Mouse (Mus musculus) embryonic facial prominence, embryonic 11.5 days (tissue): Measurements from ENCODE around the gene Sbno1. TPM values are rescaled to one million over a fixed set of nuclear protein-coding genes. Genes with fewer than 3 reads are reported as not detected.
A peak's percentile ranks its signal among the peaks of the same experiment; 100 is the strongest.

ENCODE experiments used
- ATAC-seq: fragments of 200-750 bp; cut with Nextera tagmentation; replicated peaks from 2 replicates; pipeline ENCODE4 v1.8.0; 2017; ENCODE audit warnings: low read depth; ENCODE audit not compliant: insufficient number of reproducible peaks, low FRiP score, low TSS enrichment
- DNase-seq: peaks from one replicate; pipeline ENCODE4 v3.0.0-alpha.2; 2015; ENCODE audit warnings: low spot score
- H3K27ac ChIP-seq: fragments of 300-500 bp; sonication (generic); replicated peaks from 2 replicates; pipeline ENCODE4 v1.5.1; 2014; ENCODE audit warnings: mild to moderate bottlenecking, low read depth, low read length, control low read depth
- H3K27me3 ChIP-seq: fragments of 300-500 bp; sonication (generic); 2 replicates; pipeline ENCODE4 v1.6.1; 2014; ENCODE audit warnings: mild to moderate bottlenecking, low read length, moderate library complexity, mixed read lengths; ENCODE audit not compliant: control insufficient read depth, insufficient read depth
- H3K36me3 ChIP-seq: fragments of 300-500 bp; sonication (generic); replicated peaks from 2 replicates; pipeline ENCODE4 v1.6.1; 2014; ENCODE audit warnings: low read depth, mild to moderate bottlenecking, low read length, moderate library complexity, mixed read lengths; ENCODE audit not compliant: control insufficient read depth, insufficient read depth
- H3K4me1 ChIP-seq: fragments of 300-500 bp; sonication (generic); 2 replicates; pipeline ENCODE4 v1.6.1; 2014; ENCODE audit warnings: low read length, mixed read lengths; ENCODE audit not compliant: control insufficient read depth, insufficient read depth
- H3K4me2 ChIP-seq: fragments of 300-500 bp; sonication (generic); 2 replicates; pipeline ENCODE4 v1.6.1; 2014; ENCODE audit warnings: low read depth, mild to moderate bottlenecking, control low read depth, low read length, moderate library complexity
- H3K4me3 ChIP-seq: fragments of 300-500 bp; sonication (generic); 2 replicates; pipeline ENCODE4 v1.5.1; 2014; ENCODE audit warnings: low read depth, low read length, control low read depth
- H3K9ac ChIP-seq: fragments of 300-500 bp; sonication (generic); replicated peaks from 2 replicates; pipeline ENCODE4 v1.6.1; 2014; ENCODE audit warnings: mild to moderate bottlenecking, control low read depth, low read length
- H3K9me3 ChIP-seq: fragments of 300-500 bp; sonication (generic); replicated peaks from 2 replicates; pipeline ENCODE4 v1.6.1; 2016; ENCODE audit warnings: mild to moderate bottlenecking, low read length, inconsistent platforms, mixed read lengths; ENCODE audit not compliant: control insufficient read depth
- WGBS: fragments of 180-500 bp; shearing (Covaris S2); extraction: QIAGEN DNeasy Blood & Tissue Kit; methylation state at CpG from one replicate; pipeline ENCODE4 v1.1.7; 2014; 5-methylcytosine and 5-hydroxymethylcytosine counted together
- microRNA-seq: library from miRNA; unstranded; fragments of <30 nt; microRNA quantifications from one replicate; pipeline ENCODE4, GENCODE M21; 2016; ENCODE audit warnings: borderline number of aligned reads
- polyA plus RNA-seq: library from polyadenylated mRNA; unstranded; fragments of >200 nt; fragmentation: Nextera tagmentation; extraction: Ambion mirVana; gene quantifications from 2 replicates; pipeline ENCODE4 v1.2.1, GENCODE M21; 2014

Sbno1 gene
- polyA plus RNA-seq, 1 experiment from 2014 or later, result 74.5 TPM

- Histone ChIP-seq H3K27me3 (no peaks in the 10 kb centered on the region), H3K4me2 (no peak overlapping the region), H3K4me1 (no peaks in the 10 kb centered on the region; the same call in 1 of the 2 replicates), H3K36me3 (no peaks in the 10 kb centered on the region), H3K27ac (no peak overlapping the region), H3K9ac (no peak overlapping the region), H3K9me3 (no peaks in the 10 kb centered on the region), H3K4me3 (no peak overlapping the region)
- 88% methylated on average over 6 of the region's 6 CpGs for WGBS
- ATAC-seq (no peak), DNase-seq (no peak)
Observed at GRCm38 (mm10) chr5:124330086-124330485, 95.7 kb downstream of the Sbno1 start.

GRCm38 (mm10) chr5:124327510-124328364 is 98.1 kb downstream of the Sbno1 start, which contains the start of the genes Mphosph9 and 2810006K23Rik:
Mphosph9 (minus strand) TSS chr5:124327972.
2810006K23Rik (plus strand) TSS chr5:124328089.
- peak within 1 kb of the TSS; percentile 68 for H3K9ac ChIP-seq
- H3K9me3 ChIP-seq, result no peaks in the 10 kb centered on the region
- peak within 1 kb of the TSS; percentile 49 for H3K4me3 ChIP-seq
- peak; percentile 100 for DNase-seq
- peak within 1 kb of the TSS; percentile 82 for H3K27ac ChIP-seq
- peak within 1 kb of the TSS; percentile 74 for H3K4me2 ChIP-seq
- no peaks in the 10 kb centered on the region for H3K4me1 ChIP-seq
- 0% methylated on average over 72 of the region's 72 CpGs for WGBS
- H3K27me3 ChIP-seq, result no peaks in the 10 kb centered on the region
- no peaks in the 10 kb centered on the region for H3K36me3 ChIP-seq
- ATAC-seq, result peak; percentile 97

- no peaks in the 10 kb centered on the region for H3K36me3 ChIP-seq
- no peaks in the 10 kb centered on the region for H3K4me1 ChIP-seq
- ATAC-seq (no peak), DNase-seq (no peak)
- H3K9me3 ChIP-seq, result no peaks in the 10 kb centered on the region
- H3K27me3 ChIP-seq, result no peaks in the 10 kb centered on the region
- peak overlapping the region; percentile 49 for H3K4me3 ChIP-seq
- peak overlapping the region; percentile 68 for H3K9ac ChIP-seq
- peak overlapping the region; percentile 74 for H3K4me2 ChIP-seq
- no peak overlapping the region; the same call in 1 of the 2 replicates for H3K27ac ChIP-seq
- WGBS, result 2% methylated on average over 8 of the region's 8 CpGs
Observed at GRCm38 (mm10) chr5:124326829-124327228, 99.0 kb downstream of the Sbno1 start.

Small RNAs within 50 kb of the gene (microRNA-seq; reads per million reads assigned to microRNA genes)
- not detected for gene Gm27486

Other genes starting within 250 kb of the Sbno1 start
- gene Pitpnm2, start 176.2 kb downstream of the Sbno1 start, polyA plus RNA-seq, result 3.4 and 3.5 TPM in 2 replicates
- gene Mphosph9, start 98.0 kb downstream of the Sbno1 start, polyA plus RNA-seq, result 14.7 and 17.4 TPM in 2 replicates
- 14.7 and 15.8 TPM in 2 replicates for gene 2810006K23Rik, start 97.9 kb downstream of the Sbno1 start, polyA plus RNA-seq
- gene Cdk2ap1, start 62.9 kb downstream of the Sbno1 start, polyA plus RNA-seq, result 189 and 410 TPM in 2 replicates
- gene Kmt5a, start 13.9 kb upstream of the Sbno1 start, polyA plus RNA-seq, result 75.3 and 102 TPM in 2 replicates
- 28.0 and 28.2 TPM in 2 replicates for gene Rilpl2, start 52.4 kb upstream of the Sbno1 start, polyA plus RNA-seq
- 12.3 and 13.9 TPM in 2 replicates for gene Snrnp35, start 57.1 kb upstream of the Sbno1 start, polyA plus RNA-seq
- gene Rilpl1, start 105.4 kb upstream of the Sbno1 start, polyA plus RNA-seq, result 26.2 and 29.7 TPM in 2 replicates
- 533 and 564 TPM in 2 replicates for gene Tmed2, start 114.7 kb upstream of the Sbno1 start, polyA plus RNA-seq
- gene Ddx55, start 126.9 kb upstream of the Sbno1 start, polyA plus RNA-seq, result 12.1 and 12.6 TPM in 2 replicates
- 92.2 and 95.1 TPM in 2 replicates for gene Eif2b1, start 153.1 kb upstream of the Sbno1 start, polyA plus RNA-seq
- gene Gtf2h3, start 153.1 kb upstream of the Sbno1 start, polyA plus RNA-seq, result 81.5 and 90.1 TPM in 2 replicates
- 40.0 and 40.4 TPM in 2 replicates for gene Atp6v0a2, start 202.6 kb upstream of the Sbno1 start, polyA plus RNA-seq